Mouse (Mus musculus): ENCODE measurements around the gene Rims1.

Rims1 gene

GRCm38 (mm10) chr1:22254278-22254677 is 551.5 kb downstream of the Rims1 start:
- no peak for DNase-seq (ENCODE audit: low read depth, low spot score)

GRCm38 (mm10) chr1:22252873-22253272 is 552.9 kb downstream of the Rims1 start:
- DNase-seq (ENCODE audit: low read depth, low spot score), result no peak

DNA sequence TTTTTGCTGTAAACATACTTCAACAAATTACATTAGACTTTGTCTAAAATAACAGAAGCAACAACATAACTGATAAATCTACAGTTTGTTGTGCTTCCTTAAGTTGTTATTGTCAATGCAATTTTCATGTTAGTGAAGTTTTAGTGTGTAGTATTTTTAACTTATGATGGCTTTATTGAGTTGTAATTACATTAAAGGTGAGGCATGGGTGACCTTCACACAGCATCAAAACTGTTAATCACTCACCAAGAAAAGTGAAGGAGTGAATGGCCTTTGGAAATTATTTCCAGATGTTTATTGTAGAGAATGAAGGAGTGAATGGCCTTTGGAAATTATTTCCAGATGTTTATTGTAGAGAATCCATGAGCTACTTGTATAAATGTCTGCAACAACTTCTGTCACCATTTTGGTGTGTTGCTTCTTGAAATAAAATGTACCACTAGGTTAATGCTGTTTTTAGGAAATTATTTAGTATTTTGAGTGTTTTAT is 556.9 kb downstream of the Rims1 start:
- DNase-seq (ENCODE audit: low read depth, low spot score), result no peak

DNA sequence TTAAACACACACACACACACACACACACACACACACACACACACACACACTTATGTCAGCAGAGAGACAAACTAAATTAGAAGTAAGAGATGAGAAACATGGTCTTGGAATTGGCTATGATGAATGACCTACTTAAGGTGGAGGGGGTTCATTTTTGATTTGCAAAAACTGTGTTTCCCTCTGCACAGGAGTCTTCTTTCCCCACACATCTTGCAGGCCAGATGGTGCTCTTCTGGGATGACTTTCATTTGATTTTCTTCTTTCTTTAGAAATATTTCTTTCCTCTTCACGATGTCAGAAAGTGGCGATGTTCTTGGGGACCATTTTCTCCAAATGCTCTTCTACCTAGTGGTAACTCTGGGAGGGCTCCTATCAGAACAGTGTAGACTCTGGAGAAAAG is 560.0 kb downstream of the Rims1 start:
- no peak for DNase-seq (ENCODE audit: low read depth, low spot score)
